Mouse (Mus musculus): ENCODE results near the gene Fpgs. TPM values are rescaled to one million over a fixed set of nuclear protein-coding genes. Genes with fewer than 3 reads are reported as not detected.
A peak's percentile ranks its signal among the peaks of the same experiment; 100 is the strongest.

Gene Fpgs
- polyA plus RNA-seq, 1 experiment from 2014 or later: 32.7 TPM

DNA sequence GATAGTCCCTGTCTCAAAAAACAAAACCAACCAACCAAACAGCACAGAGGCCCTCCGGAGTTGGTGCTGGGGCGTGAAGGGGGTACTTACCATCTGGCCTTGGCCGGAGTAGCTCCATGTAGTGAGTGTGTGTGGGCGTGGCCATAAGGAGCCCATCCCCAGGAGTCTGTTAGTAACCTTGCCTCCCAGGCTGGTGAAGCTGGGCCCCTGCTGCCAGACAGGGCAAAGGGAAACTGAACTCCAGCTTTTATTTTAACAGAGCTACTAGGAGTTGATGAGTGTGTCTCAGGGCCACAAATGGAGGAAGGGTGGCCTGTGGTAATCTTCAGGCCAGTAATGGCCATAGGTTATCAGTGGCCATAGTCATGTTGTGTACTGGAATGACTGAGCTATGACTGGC lies 30.5 kb upstream of the Fpgs start:
- Histone ChIP-seq H3K9ac (no peak overlapping the region), H3K4me2 (no peak overlapping the region), H3K4me1 (ENCODE audit: insufficient read depth) (peaks cover 9% of the 10 kb centered on the region; the same call in 1 of the 2 replicates), H3K4me3 (ENCODE audit: low read depth, low read length) (no peak overlapping the region), H3K9me3 (ENCODE audit: low read depth, low read length) (no peaks in the 10 kb centered on the region), H3K36me3 (ENCODE audit: insufficient read depth) (peaks cover 4% of the 10 kb centered on the region; the same call in 1 of the 2 replicates), H3K27me3 (ENCODE audit: insufficient read depth, low read length) (no peaks in the 10 kb centered on the region), H3K27ac (ENCODE audit: low read depth) (peak overlapping the region; percentile 67; the same call in 1 of the 2 replicates)
- no peak for DNase-seq
- no peak for ATAC-seq (ENCODE audit: insufficient read depth)
- no peak for TF ChIP-seq CTCF (IDR thresholded peaks at IDR 0.05; ENCODE audit: low read depth)
- WGBS: 35% methylated on average over 4 of the region's 4 CpGs

DNA sequence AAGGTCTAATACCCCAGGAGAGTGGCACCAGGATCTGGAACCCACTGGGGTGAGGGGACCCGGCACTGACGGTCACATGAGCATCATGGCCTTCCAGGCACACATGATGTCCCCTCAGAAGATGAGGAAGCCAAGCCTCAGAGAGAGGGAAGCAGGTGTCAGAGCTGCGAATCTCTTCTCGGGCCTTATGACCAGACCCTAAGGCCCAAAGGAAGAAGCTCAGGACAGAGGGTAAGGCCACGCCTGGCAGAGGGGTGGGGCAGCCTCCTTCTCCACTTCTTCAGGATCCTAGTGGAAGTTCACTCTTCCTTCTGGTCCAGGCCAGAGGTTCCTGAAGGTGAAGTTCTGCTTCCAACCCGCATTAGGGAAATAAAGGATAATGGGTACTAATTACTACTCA lies 28.8 kb upstream of the Fpgs start:
- Histone ChIP-seq H3K4me1 (ENCODE audit: insufficient read depth) (peaks cover 9% of the 10 kb centered on the region; the same call in 1 of the 2 replicates), H3K9ac (no peak overlapping the region), H3K4me3 (ENCODE audit: low read depth, low read length) (no peak overlapping the region), H3K36me3 (ENCODE audit: insufficient read depth) (peaks cover 3% of the 10 kb centered on the region; the same call in 1 of the 2 replicates), H3K4me2 (no peak overlapping the region), H3K27me3 (ENCODE audit: insufficient read depth, low read length) (no peaks in the 10 kb centered on the region), H3K27ac (ENCODE audit: low read depth) (no peak overlapping the region), H3K9me3 (ENCODE audit: low read depth, low read length) (no peaks in the 10 kb centered on the region)
- no peak for TF ChIP-seq CTCF (IDR thresholded peaks at IDR 0.05; ENCODE audit: low read depth)
- 72% methylated on average over 6 of the region's 6 CpGs for WGBS
- ATAC-seq (ENCODE audit: insufficient read depth) (no peak), DNase-seq (no peak)

DNA sequence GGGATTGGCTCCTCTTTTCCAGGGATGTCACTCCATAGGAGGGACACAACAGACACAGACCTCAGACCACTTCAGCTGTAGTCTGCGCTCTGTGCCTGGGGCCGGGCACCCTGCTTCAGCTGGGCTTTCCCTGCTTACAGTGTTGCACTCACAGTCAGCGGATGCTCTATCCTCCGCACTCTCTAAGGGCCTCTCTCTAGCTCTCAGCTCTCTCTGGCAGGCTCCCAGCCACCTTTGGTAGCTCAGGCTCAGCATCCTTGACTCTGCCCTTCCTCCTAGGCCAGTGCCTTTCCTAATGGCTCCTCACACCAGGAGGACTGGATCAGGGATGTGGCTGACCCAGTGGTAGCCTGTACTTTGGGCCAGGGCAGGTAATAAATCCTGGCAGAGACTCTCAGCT lies 28.0 kb upstream of the Fpgs start:
- Histone ChIP-seq H3K9me3 (ENCODE audit: low read depth, low read length) (no peaks in the 10 kb centered on the region), H3K27ac (ENCODE audit: low read depth) (peak overlapping the region; percentile 83), H3K4me2 (peak overlapping the region; percentile 66; the same call in 1 of the 2 replicates), H3K27me3 (ENCODE audit: insufficient read depth, low read length) (no peaks in the 10 kb centered on the region), H3K36me3 (ENCODE audit: insufficient read depth) (no peaks in the 10 kb centered on the region; the same call in 1 of the 2 replicates), H3K4me1 (ENCODE audit: insufficient read depth) (peaks cover 9% of the 10 kb centered on the region; the same call in 1 of the 2 replicates), H3K4me3 (ENCODE audit: low read depth, low read length) (no peak overlapping the region), H3K9ac (peak overlapping the region; percentile 22; the same call in 1 of the 2 replicates)
- no peak for ATAC-seq (ENCODE audit: insufficient read depth)
- TF ChIP-seq CTCF (IDR thresholded peaks at IDR 0.05; ENCODE audit: low read depth): no peak
- no peak for DNase-seq
- WGBS: 57% methylated on average over 4 of the region's 4 CpGs

DNA sequence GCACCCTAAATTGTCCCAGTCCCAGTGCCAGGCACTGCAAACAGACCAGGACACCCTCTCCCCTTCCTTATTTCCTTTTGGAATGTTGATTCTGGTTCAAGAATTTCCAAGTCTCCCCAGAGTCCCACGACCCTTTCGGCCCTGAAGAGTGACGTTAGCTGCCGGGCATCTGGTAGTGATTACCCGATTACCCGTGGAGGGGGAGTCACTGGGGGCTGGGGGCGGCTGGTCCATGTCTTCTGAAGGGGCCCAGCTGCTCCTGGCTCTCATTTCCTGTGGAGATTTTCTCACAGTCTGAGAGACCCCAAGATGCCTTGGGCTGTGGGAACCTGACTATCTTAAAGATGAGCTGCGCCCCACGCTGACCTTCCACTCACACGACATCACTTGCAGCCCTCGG lies 26.9 kb upstream of the Fpgs start:
- Histone ChIP-seq H3K4me2 (peak overlapping the region; percentile 66), H3K4me3 (ENCODE audit: low read depth, low read length) (peak overlapping the region; percentile 41; the same call in 1 of the 2 replicates), H3K36me3 (ENCODE audit: insufficient read depth) (no peaks in the 10 kb centered on the region; the same call in 1 of the 2 replicates), H3K9me3 (ENCODE audit: low read depth, low read length) (no peaks in the 10 kb centered on the region), H3K27ac (ENCODE audit: low read depth) (peak overlapping the region; percentile 83), H3K4me1 (ENCODE audit: insufficient read depth) (peaks cover 9% of the 10 kb centered on the region; the same call in 1 of the 2 replicates), H3K27me3 (ENCODE audit: insufficient read depth, low read length) (no peaks in the 10 kb centered on the region), H3K9ac (peak overlapping the region; percentile 14; the same call in 1 of the 2 replicates)
- 17% methylated on average over 11 of the region's 11 CpGs for WGBS
- ATAC-seq (ENCODE audit: insufficient read depth) (peak; percentile 10; the same call in 1 of the 2 replicates), DNase-seq (peak; percentile 82)
- TF ChIP-seq CTCF (IDR thresholded peaks at IDR 0.05; ENCODE audit: low read depth): no peak

DNA sequence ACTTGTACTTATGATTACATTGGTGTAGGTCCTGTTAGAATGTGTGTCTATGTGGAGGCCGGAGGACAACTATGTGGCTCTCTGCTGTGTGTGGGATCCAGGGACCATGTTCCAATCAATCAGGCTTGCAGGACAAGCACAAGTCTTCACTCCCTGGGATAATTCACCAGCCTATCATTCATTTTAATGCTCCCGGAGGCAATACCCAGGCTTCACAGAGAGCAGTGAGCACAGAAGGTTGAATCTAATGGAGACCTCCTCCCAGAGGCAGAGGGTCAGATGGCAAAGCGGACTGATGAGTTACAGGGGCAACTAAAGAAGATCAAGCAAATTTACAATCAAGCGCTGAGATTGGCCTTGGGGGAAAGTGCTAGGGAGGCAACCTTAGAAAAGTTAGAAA lies 25.6 kb upstream of the Fpgs start:
- ATAC-seq (ENCODE audit: insufficient read depth) (no peak), DNase-seq (no peak)
- TF ChIP-seq CTCF (IDR thresholded peaks at IDR 0.05; ENCODE audit: low read depth): no peak
- 65% methylated on average over 4 of the region's 4 CpGs for WGBS
- Histone ChIP-seq H3K4me3 (ENCODE audit: low read depth, low read length) (peak overlapping the region; percentile 41), H3K9ac (no peak overlapping the region), H3K9me3 (ENCODE audit: low read depth, low read length) (no peaks in the 10 kb centered on the region), H3K27ac (ENCODE audit: low read depth) (peak overlapping the region; percentile 44), H3K4me1 (ENCODE audit: insufficient read depth) (peaks cover 9% of the 10 kb centered on the region; the same call in 1 of the 2 replicates), H3K36me3 (ENCODE audit: insufficient read depth) (peaks cover 4% of the 10 kb centered on the region; the same call in 1 of the 2 replicates), H3K4me2 (peak overlapping the region; percentile 66), H3K27me3 (ENCODE audit: insufficient read depth, low read length) (no peaks in the 10 kb centered on the region)

DNA sequence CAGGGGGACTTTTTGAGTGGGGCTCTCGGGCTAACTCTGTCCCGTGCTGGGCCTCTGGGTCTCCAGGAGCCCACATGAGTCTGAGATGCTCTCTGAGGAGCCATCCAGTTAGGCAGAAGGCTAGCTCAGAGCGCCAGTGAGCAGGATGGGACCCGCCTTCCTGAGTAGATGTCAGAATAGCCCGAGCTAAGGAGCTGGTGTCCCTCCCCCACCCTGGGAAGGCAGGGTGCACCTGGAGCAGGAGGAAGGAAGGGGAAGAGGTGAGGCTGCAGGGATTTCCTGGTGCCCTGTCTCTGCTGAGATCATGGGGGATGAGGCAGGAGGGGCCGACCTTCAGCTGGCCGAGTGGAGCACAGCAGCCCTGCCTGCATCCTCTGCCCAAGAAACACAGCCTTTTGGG lies 24.5 kb upstream of the Fpgs start:
- H3K36me3 ChIP-seq (ENCODE audit: insufficient read depth): peaks cover 4% of the 10 kb centered on the region; the same call in 1 of the 2 replicates
- no peaks in the 10 kb centered on the region for H3K27me3 ChIP-seq (ENCODE audit: insufficient read depth, low read length)
- no peak for TF ChIP-seq CTCF (IDR thresholded peaks at IDR 0.05; ENCODE audit: low read depth)
- H3K4me1 ChIP-seq (ENCODE audit: insufficient read depth): peaks cover 9% of the 10 kb centered on the region; the same call in 1 of the 2 replicates
- no peaks in the 10 kb centered on the region for H3K9me3 ChIP-seq (ENCODE audit: low read depth, low read length)
- H3K9ac ChIP-seq: peak overlapping the region; percentile 44
- DNase-seq (peak; percentile 58), ATAC-seq (ENCODE audit: insufficient read depth) (no peak)
- H3K4me2 ChIP-seq: peak overlapping the region; percentile 66
- H3K27ac ChIP-seq (ENCODE audit: low read depth): peak overlapping the region; percentile 54; the same call in 1 of the 2 replicates
- H3K4me3 ChIP-seq (ENCODE audit: low read depth, low read length): peak overlapping the region; percentile 41
- 28% methylated on average over 7 of the region's 7 CpGs for WGBS

DNA sequence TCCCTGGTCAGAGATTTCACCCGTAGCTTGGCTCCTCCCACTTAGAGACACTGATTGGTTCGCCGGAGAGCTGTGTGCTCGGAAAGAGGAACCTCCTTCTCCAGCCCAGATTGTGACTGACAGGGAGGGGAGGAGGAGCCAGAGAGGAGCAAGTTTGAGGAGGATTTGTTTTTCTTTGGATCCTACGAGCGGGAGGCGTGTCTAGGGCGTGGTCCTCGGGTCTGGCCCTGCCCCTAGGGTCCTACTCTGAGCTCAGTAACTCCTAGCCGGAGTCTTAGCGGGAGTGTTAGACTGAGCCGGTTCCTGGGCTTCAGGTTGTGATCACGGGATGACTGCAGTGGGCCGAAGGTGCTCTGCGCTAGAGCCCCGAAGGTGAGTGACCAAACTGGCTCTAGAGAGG lies 23.5 kb upstream of the Fpgs start:
- Histone ChIP-seq H3K4me3 (ENCODE audit: low read depth, low read length) (peak overlapping the region; percentile 41), H3K9ac (peak overlapping the region; percentile 53), H3K4me2 (peak overlapping the region; percentile 66), H3K4me1 (ENCODE audit: insufficient read depth) (peaks cover 9% of the 10 kb centered on the region; the same call in 1 of the 2 replicates), H3K36me3 (ENCODE audit: insufficient read depth) (peaks cover 4% of the 10 kb centered on the region; the same call in 1 of the 2 replicates), H3K9me3 (ENCODE audit: low read depth, low read length) (no peaks in the 10 kb centered on the region), H3K27ac (ENCODE audit: low read depth) (peak overlapping the region; percentile 59; the same call in 1 of the 2 replicates), H3K27me3 (ENCODE audit: insufficient read depth, low read length) (no peaks in the 10 kb centered on the region)
- ATAC-seq (ENCODE audit: insufficient read depth): peak; percentile 95
- no peak for TF ChIP-seq CTCF (IDR thresholded peaks at IDR 0.05; ENCODE audit: low read depth)
- under 1% methylated on average over 16 of the region's 16 CpGs for WGBS
- DNase-seq: peak; percentile 98

Measured in lung, embryonic 14.5 days (tissue).